Mouse (Mus musculus) right cerebral cortex, postnatal 10 days (tissue): Measurements from ENCODE around the gene Rin3.

Experiments used
- DNase-seq, 2 experiments: peaks; one replicate each; pipeline ENCODE4 v3.0.0; 2021; ENCODE audit warnings: low spot score in 2 of 2

Rin3 gene

GRCm38 (mm10) chr12:102302322-102302721 lies 19.5 kb downstream of the Rin3 start:
- DNase-seq: no peak

- peak in 1 of 2 experiments; percentile 40 for DNase-seq
These were observed 20.0 kb downstream of the Rin3 start for GRCm38 (mm10) chr12:102302831-102303351.

GRCm38 (mm10) chr12:102303867-102304266 lies 21.0 kb downstream of the Rin3 start:
- peak in 1 of 2 experiments; percentile 55 for DNase-seq

- no peak for DNase-seq
These were observed 22.4 kb downstream of the Rin3 start for GRCm38 (mm10) chr12:102305069-102305836.

- DNase-seq: peak; percentile 64 to 77
These were observed 25.2 kb downstream of the Rin3 start for GRCm38 (mm10) chr12:102308001-102308456.

- peak; percentile 76 to 89 for DNase-seq
These were observed 25.7 kb downstream of the Rin3 start for GRCm38 (mm10) chr12:102308457-102309011.

- DNase-seq: no peak
These were observed 26.4 kb downstream of the Rin3 start for GRCm38 (mm10) chr12:102309099-102309799.

GRCm38 (mm10) chr12:102309800-102310195 lies 26.9 kb downstream of the Rin3 start:
- DNase-seq: no peak

GRCm38 (mm10) chr12:102310261-102310660 lies 27.4 kb downstream of the Rin3 start:
- no peak for DNase-seq

GRCm38 (mm10) chr12:102311454-102311853 lies 28.6 kb downstream of the Rin3 start:
- DNase-seq: no peak

GRCm38 (mm10) chr12:102319150-102319549 lies 36.3 kb downstream of the Rin3 start:
- no peak for DNase-seq

GRCm38 (mm10) chr12:102319899-102320298 lies 37.1 kb downstream of the Rin3 start:
- DNase-seq: no peak

- no peak for DNase-seq
These were observed 37.5 kb downstream of the Rin3 start for GRCm38 (mm10) chr12:102320322-102320721.

- DNase-seq: no peak
These were observed 38.3 kb downstream of the Rin3 start for GRCm38 (mm10) chr12:102321064-102321728.

- no peak for DNase-seq
These were observed 39.0 kb downstream of the Rin3 start for GRCm38 (mm10) chr12:102321855-102322254.

- DNase-seq: no peak
These were observed 40.5 kb downstream of the Rin3 start for GRCm38 (mm10) chr12:102323392-102323791.

GRCm38 (mm10) chr12:102324156-102324885 lies 41.5 kb downstream of the Rin3 start:
- no peak for DNase-seq

- no peak for DNase-seq
These were observed 42.0 kb downstream of the Rin3 start for GRCm38 (mm10) chr12:102324886-102325220.

- no peak for DNase-seq
These were observed 44.0 kb downstream of the Rin3 start for GRCm38 (mm10) chr12:102326753-102327340.

GRCm38 (mm10) chr12:102327525-102327924 lies 44.7 kb downstream of the Rin3 start:
- DNase-seq: no peak

GRCm38 (mm10) chr12:102328090-102328489 lies 45.2 kb downstream of the Rin3 start:
- DNase-seq: no peak
